Mouse (Mus musculus): ENCODE data around the gene Grin2d. TPM values are rescaled to one million over a fixed set of nuclear protein-coding genes. Genes with fewer than 3 reads are reported as not detected.

The Grin2d gene
- total RNA-seq, 2 experiments from 2014 or later = not detected

GRCm38 (mm10) chr7:45813787-45814779, 64.1 kb downstream of the Grin2d start, which contains the start of gene Cyth2:
TSS of gene Cyth2 (minus strand) at chr7:45814581.
- peak; percentile 95 for ATAC-seq (replicated peaks; ENCODE audit: low FRiP score, poor library complexity, severe bottlenecking)

GRCm38 (mm10) chr7:45812921-45813320, 65.3 kb downstream of the Grin2d start:
- no peak for ATAC-seq (replicated peaks; ENCODE audit: low FRiP score, poor library complexity, severe bottlenecking)

GRCm38 (mm10) chr7:45809276-45810075, 68.7 kb downstream of the Grin2d start:
- no peak for ATAC-seq (replicated peaks; ENCODE audit: low FRiP score, poor library complexity, severe bottlenecking)

- no peak for ATAC-seq (replicated peaks; ENCODE audit: low FRiP score, poor library complexity, severe bottlenecking)
These were observed 69.7 kb downstream of the Grin2d start for GRCm38 (mm10) chr7:45808471-45808870.

- ATAC-seq (replicated peaks; ENCODE audit: low FRiP score, poor library complexity, severe bottlenecking) = no peak
These were observed 72.2 kb downstream of the Grin2d start for GRCm38 (mm10) chr7:45805941-45806340.

- ATAC-seq (replicated peaks; ENCODE audit: low FRiP score, poor library complexity, severe bottlenecking) = no peak
These were observed 75.6 kb downstream of the Grin2d start for GRCm38 (mm10) chr7:45802551-45802950.

- peak; percentile 86 for ATAC-seq (replicated peaks; ENCODE audit: low FRiP score, poor library complexity, severe bottlenecking)
These were observed 76.8 kb downstream of the Grin2d start for GRCm38 (mm10) chr7:45801348-45801747.

- ATAC-seq (replicated peaks; ENCODE audit: low FRiP score, poor library complexity, severe bottlenecking) = no peak; the same call in 1 of the 2 replicates
These were observed 77.5 kb downstream of the Grin2d start for GRCm38 (mm10) chr7:45800546-45801204.

- ATAC-seq (replicated peaks; ENCODE audit: low FRiP score, poor library complexity, severe bottlenecking) = no peak
These were observed 78.2 kb downstream of the Grin2d start for GRCm38 (mm10) chr7:45800001-45800400.

- ATAC-seq (replicated peaks; ENCODE audit: low FRiP score, poor library complexity, severe bottlenecking) = no peak
These were observed 79.2 kb downstream of the Grin2d start for GRCm38 (mm10) chr7:45798931-45799330.

- ATAC-seq (replicated peaks; ENCODE audit: low FRiP score, poor library complexity, severe bottlenecking) = no peak
These were observed 79.7 kb downstream of the Grin2d start for GRCm38 (mm10) chr7:45798511-45798836.

- no peak for ATAC-seq (replicated peaks; ENCODE audit: low FRiP score, poor library complexity, severe bottlenecking)
These were observed 80.3 kb downstream of the Grin2d start for GRCm38 (mm10) chr7:45797661-45798510.

- ATAC-seq (replicated peaks; ENCODE audit: low FRiP score, poor library complexity, severe bottlenecking) = peak; percentile 75
These were observed 81.2 kb downstream of the Grin2d start for GRCm38 (mm10) chr7:45796950-45797349.

- ATAC-seq (replicated peaks; ENCODE audit: low FRiP score, poor library complexity, severe bottlenecking) = no peak
These were observed 83.2 kb downstream of the Grin2d start for GRCm38 (mm10) chr7:45794971-45795370.

- ATAC-seq (replicated peaks; ENCODE audit: low FRiP score, poor library complexity, severe bottlenecking) = no peak
These were observed 84.1 kb downstream of the Grin2d start for GRCm38 (mm10) chr7:45793969-45794585.

- no peak for ATAC-seq (replicated peaks; ENCODE audit: low FRiP score, poor library complexity, severe bottlenecking)
These were observed 84.9 kb downstream of the Grin2d start for GRCm38 (mm10) chr7:45793240-45793639.

- no peak for ATAC-seq (replicated peaks; ENCODE audit: low FRiP score, poor library complexity, severe bottlenecking)
These were observed 86.3 kb downstream of the Grin2d start for GRCm38 (mm10) chr7:45791756-45792490.

- no peak for ATAC-seq (replicated peaks; ENCODE audit: low FRiP score, poor library complexity, severe bottlenecking)
These were observed 87.5 kb downstream of the Grin2d start for GRCm38 (mm10) chr7:45790721-45791120.

All from erythroid progenitor cell, adult 5-6 weeks (primary cell).